Mouse (Mus musculus) CH12.LX (cell line): ENCODE data around the gene Myo10.

Experiments used
- CTCF ChIP-seq, 2 experiments: IDR thresholded peaks in 1 of 2; conservative IDR thresholded peaks in 1 of 2; 2 replicates each; pipeline ENCODE4 v1.5.1; 2011 to 2012; ENCODE audit warnings: low read depth in 2 of 2, low read length in 2 of 2, improper control_type of control experiment in 1 of 2, inconsistent platforms in 1 of 2, mild to moderate bottlenecking in 1 of 2, moderate library complexity in 1 of 2
- MAFK ChIP-seq: IDR thresholded peaks from 2 replicates; pipeline ENCODE4 v1.6.1; 2011; ENCODE audit warnings: low read length, improper control_type of control experiment; ENCODE audit not compliant: insufficient replicate concordance
- MAX ChIP-seq: IDR thresholded peaks from 2 replicates; pipeline ENCODE4 v1.6.1; 2011; ENCODE audit warnings: low read length, improper control_type of control experiment
- MEF2A ChIP-seq: IDR thresholded peaks from 2 replicates; pipeline ENCODE4 v1.6.1; 2014; ENCODE audit warnings: low read depth, mild to moderate bottlenecking, inconsistent platforms, low read length, improper control_type of control experiment, borderline replicate concordance
- POLR2A ChIP-seq: IDR thresholded peaks from 2 replicates; pipeline ENCODE4 v1.6.1; 2011; ENCODE audit warnings: low read depth, mild to moderate bottlenecking, improper control_type of control experiment, low read length
- POLR2AphosphoS2 ChIP-seq: IDR thresholded peaks from 2 replicates; pipeline ENCODE4 v1.6.1; 2011; ENCODE audit warnings: low read depth, low read length, improper control_type of control experiment
- RAD21 ChIP-seq: IDR thresholded peaks from 2 replicates; pipeline ENCODE4 v1.6.1; 2011; ENCODE audit warnings: low read depth, mild to moderate bottlenecking, low read length, improper control_type of control experiment, moderate library complexity
- RCOR1 ChIP-seq: conservative IDR thresholded peaks from 2 replicates; pipeline ENCODE4 v1.6.1; 2012; ENCODE audit warnings: low read depth, mild to moderate bottlenecking, inconsistent platforms, low read length, improper control_type of control experiment
- TCF12 ChIP-seq: IDR thresholded peaks from 2 replicates; pipeline ENCODE4 v1.6.1; 2014; ENCODE audit warnings: low read depth, mild to moderate bottlenecking, inconsistent platforms, low read length, improper control_type of control experiment
- USF1 ChIP-seq: IDR thresholded peaks from 2 replicates; pipeline ENCODE4 v1.6.1; 2014; ENCODE audit warnings: low read depth, mild to moderate bottlenecking, inconsistent platforms, low read length, improper control_type of control experiment
- USF2 ChIP-seq: conservative IDR thresholded peaks from 2 replicates; pipeline ENCODE4 v1.6.1; 2011; ENCODE audit warnings: low read depth, low read length, improper control_type of control experiment
- ZC3H11A ChIP-seq: IDR thresholded peaks from 2 replicates; pipeline ENCODE4 v1.6.1; 2012; ENCODE audit warnings: low read depth, mild to moderate bottlenecking, inconsistent platforms, low read length, improper control_type of control experiment
- ZMIZ1 ChIP-seq: IDR thresholded peaks from 2 replicates; pipeline ENCODE4 v1.6.1; 2012; ENCODE audit warnings: low read depth, mild to moderate bottlenecking, inconsistent platforms, low read length, improper control_type of control experiment

- TF ChIP-seq CTCF (conservative IDR thresholded peaks at IDR 0.05 in 1 of 2, IDR thresholded peaks at IDR 0.05 in 1 of 2; ENCODE audit: low read depth in 2 of 2, low read length in 2 of 2) (no peak), TCF12 (no peak), USF1 (no peak), POLR2A (no peak), USF2 (no peak), MEF2A (no peak), RAD21 (no peak), POLR2AphosphoS2 (no peak), ZMIZ1 (no peak), MAFK (no peak), ZC3H11A (no peak), RCOR1 (no peak), MAX (no peak)
These were observed 8.4 kb downstream of the Myo10 start for GRCm38 (mm10) chr15:25630716-25631115.
